Mouse (Mus musculus) mature B cell (primary cell): ENCODE data around the gene Rasl10b.

Experiments
- in situ Hi-C: fragments of 300-500 bp; cut with MboI; formaldehyde crosslinking; loops from 2 replicates; pipeline ENCODE4 v1.14.3; 2019

Gene Rasl10b

GRCm38 (mm10) chr11:83409087-83409754 lies at the start of gene Rasl10b:
TSS of gene Rasl10b (plus strand) at chr11:83409137.
- in situ Hi-C loops = no loop called here

GRCm38 (mm10) chr11:83364656-83365055 lies 44.3 kb upstream of the Rasl10b start:
- in situ Hi-C loops = no loop called here

GRCm38 (mm10) chr11:83371267-83371666 lies 37.7 kb upstream of the Rasl10b start:
- in situ Hi-C loops = no loop called here

GRCm38 (mm10) chr11:83379745-83380341 lies 29.1 kb upstream of the Rasl10b start:
- in situ Hi-C loops = no loop called here

- in situ Hi-C loops = no loop called here
Measured at GRCm38 (mm10) chr11:83382876-83383531, 25.9 kb upstream of the Rasl10b start.

- in situ Hi-C loops = no loop called here
Measured at GRCm38 (mm10) chr11:83383532-83383887, 25.4 kb upstream of the Rasl10b start.

GRCm38 (mm10) chr11:83393062-83393461 lies 15.9 kb upstream of the Rasl10b start:
- in situ Hi-C loops = no loop called here

GRCm38 (mm10) chr11:83394802-83395439 lies 14.0 kb upstream of the Rasl10b start:
- in situ Hi-C loops = no loop called here

GRCm38 (mm10) chr11:83397626-83398025 lies 11.3 kb upstream of the Rasl10b start:
- in situ Hi-C loops = no loop called here

GRCm38 (mm10) chr11:83398724-83399123 lies 10.2 kb upstream of the Rasl10b start:
- in situ Hi-C loops = no loop called here

GRCm38 (mm10) chr11:83403787-83404186 lies 5.2 kb upstream of the Rasl10b start:
- in situ Hi-C loops = no loop called here

GRCm38 (mm10) chr11:83406391-83406790 lies 2.5 kb upstream of the Rasl10b start:
- in situ Hi-C loops = no loop called here

GRCm38 (mm10) chr11:83408242-83408641 lies 695 bp upstream of the Rasl10b start:
- in situ Hi-C loops = no loop called here

- in situ Hi-C loops = no loop called here
Measured at GRCm38 (mm10) chr11:83409792-83410291, 905 bp downstream of the Rasl10b start.

- in situ Hi-C loops = no loop called here
Measured at GRCm38 (mm10) chr11:83410510-83410909, 1.6 kb downstream of the Rasl10b start.

GRCm38 (mm10) chr11:83417080-83417479 lies 8.1 kb downstream of the Rasl10b start:
- in situ Hi-C loops = no loop called here

- in situ Hi-C loops = no loop called here
Measured at GRCm38 (mm10) chr11:83417708-83418107, 8.8 kb downstream of the Rasl10b start.

- in situ Hi-C loops = no loop called here
Measured at GRCm38 (mm10) chr11:83418566-83418965, 9.6 kb downstream of the Rasl10b start.

GRCm38 (mm10) chr11:83420338-83420737 lies 11.4 kb downstream of the Rasl10b start:
- in situ Hi-C loops = no loop called here

- in situ Hi-C loops = no loop called here
Measured at GRCm38 (mm10) chr11:83421305-83421704, 12.4 kb downstream of the Rasl10b start.

GRCm38 (mm10) chr11:83424681-83425080 lies 15.7 kb downstream of the Rasl10b start:
- in situ Hi-C loops = no loop called here

- in situ Hi-C loops = no loop called here
Measured at GRCm38 (mm10) chr11:83426964-83427363, 18.0 kb downstream of the Rasl10b start.

GRCm38 (mm10) chr11:83429355-83429754 lies 20.4 kb downstream of the Rasl10b start, which contains the start of gene Gas2l2:
TSS of gene Gas2l2 (minus strand) at chr11:83429455.
- in situ Hi-C loops = no loop called here
